Mouse (Mus musculus): ENCODE results near the gene Lemd2. TPM values are rescaled to one million over a fixed set of nuclear protein-coding genes. Genes with fewer than 3 reads are reported as not detected.

Lemd2 gene
- polyA plus RNA-seq, 1 experiment from 2014 or later, result 12.8 TPM

- Histone ChIP-seq H3K36me3 (ENCODE audit: control insufficient read depth, insufficient read depth, low read length) (peaks cover 98% of the 10 kb centered on the region), H3K9ac (ENCODE audit: low read length) (no peak overlapping the region), H3K4me3 (ENCODE audit: control insufficient read depth in 1 of 2, insufficient read depth in 1 of 2, low read depth in 1 of 2, low read length in 2 of 2) (no peak overlapping the region), H3K9me3 (ENCODE audit: control insufficient read depth, low read length) (no peaks in the 10 kb centered on the region), H3K4me1 (ENCODE audit: control insufficient read depth in 2 of 2, insufficient read depth in 2 of 2, low read length in 2 of 2) (no peaks in the 10 kb centered on the region), H3K27ac (replicated peaks in 1 of 2; ENCODE audit: control insufficient read depth in 1 of 2, insufficient read depth in 1 of 2, low read depth in 2 of 2, low read length in 2 of 2) (no peak overlapping the region), H3K27me3 (ENCODE audit: control insufficient read depth, insufficient read depth, low read length) (no peaks in the 10 kb centered on the region), H3K4me2 (ENCODE audit: low read length) (no peak overlapping the region)
- no peak for ATAC-seq (ENCODE audit: insufficient number of reproducible peaks, insufficient read depth, low FRiP score, low read depth)
- WGBS, result 76% methylated on average over 9 of the region's 9 CpGs
Measured at GRCm38 (mm10) chr17:27196206-27196605, 8.1 kb downstream of the Lemd2 start.

- H3K27ac ChIP-seq (replicated peaks in 1 of 2; ENCODE audit: control insufficient read depth in 1 of 2, insufficient read depth in 1 of 2, low read depth in 2 of 2, low read length in 2 of 2), result no peak overlapping the region
- no peaks in the 10 kb centered on the region for H3K4me1 ChIP-seq (ENCODE audit: control insufficient read depth in 2 of 2, insufficient read depth in 2 of 2, low read length in 2 of 2)
- H3K36me3 ChIP-seq (ENCODE audit: control insufficient read depth, insufficient read depth, low read length), result peaks cover 98% of the 10 kb centered on the region
- no peak for ATAC-seq (ENCODE audit: insufficient number of reproducible peaks, insufficient read depth, low FRiP score, low read depth)
- H3K9me3 ChIP-seq (ENCODE audit: control insufficient read depth, low read length), result no peaks in the 10 kb centered on the region
- H3K9ac ChIP-seq (ENCODE audit: low read length), result no peak overlapping the region
- H3K4me3 ChIP-seq (ENCODE audit: control insufficient read depth in 1 of 2, insufficient read depth in 1 of 2, low read depth in 1 of 2, low read length in 2 of 2), result no peak overlapping the region
- H3K27me3 ChIP-seq (ENCODE audit: control insufficient read depth, insufficient read depth, low read length), result no peaks in the 10 kb centered on the region
- WGBS, result 60% methylated on average over 20 of the region's 20 CpGs
- no peak overlapping the region for H3K4me2 ChIP-seq (ENCODE audit: low read length)
Measured at GRCm38 (mm10) chr17:27194258-27195185, 9.7 kb downstream of the Lemd2 start.

DNA sequence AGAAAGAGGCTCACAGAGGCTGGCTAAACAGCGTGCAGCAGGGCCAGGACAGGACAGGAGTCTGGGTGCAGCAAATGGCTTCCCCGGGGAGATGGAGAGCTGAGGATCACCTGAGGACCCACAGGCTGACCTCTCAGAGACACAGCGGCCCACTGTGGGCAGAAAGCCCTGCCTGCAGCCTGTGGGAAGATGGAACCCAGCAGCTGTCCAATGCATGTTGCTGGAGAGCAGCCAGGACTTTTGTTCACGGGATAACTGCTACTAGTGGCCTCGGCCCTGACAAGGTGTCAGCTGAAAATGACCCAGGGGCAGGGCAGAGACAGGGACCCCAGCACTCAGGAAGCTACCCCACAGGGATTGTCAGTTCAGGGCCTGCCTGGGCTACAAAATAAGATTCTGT, 12.5 kb downstream of the Lemd2 start:
- Histone ChIP-seq H3K4me2 (ENCODE audit: low read length) (no peak overlapping the region), H3K36me3 (ENCODE audit: control insufficient read depth, insufficient read depth, low read length) (peaks cover 76% of the 10 kb centered on the region)
- WGBS, result 43% methylated on average over 5 of the region's 5 CpGs

DNA sequence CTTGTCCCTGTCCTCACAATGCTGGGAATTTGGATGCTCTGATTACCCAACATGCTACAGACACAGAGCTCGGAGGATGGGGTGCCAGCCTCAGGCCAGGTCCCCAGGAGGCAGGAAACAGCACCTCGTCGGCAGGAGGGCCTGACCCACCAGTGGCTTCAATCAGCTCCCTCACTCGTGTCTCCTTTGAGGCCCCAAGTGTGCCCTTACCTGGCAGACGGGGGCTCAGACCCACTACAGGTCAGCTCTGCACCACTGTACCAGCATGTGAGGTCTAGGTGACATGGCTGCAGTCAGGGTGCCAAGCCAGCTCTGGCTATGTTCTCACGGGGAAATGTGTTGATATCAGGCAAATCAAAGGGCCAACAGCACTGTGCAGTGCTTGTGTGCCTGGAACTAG, 13.1 kb downstream of the Lemd2 start:
- no peaks in the 10 kb centered on the region for H3K4me1 ChIP-seq (ENCODE audit: control insufficient read depth in 2 of 2, insufficient read depth in 2 of 2, low read length in 2 of 2)
- ATAC-seq (ENCODE audit: insufficient number of reproducible peaks, insufficient read depth, low FRiP score, low read depth), result no peak
- H3K36me3 ChIP-seq (ENCODE audit: control insufficient read depth, insufficient read depth, low read length), result peaks cover 70% of the 10 kb centered on the region

More for the DNA sequence above, 12.5 kb downstream of the Lemd2 start:
- Histone ChIP-seq H3K9ac (ENCODE audit: low read length) (no peak overlapping the region), H3K4me1 (ENCODE audit: control insufficient read depth in 2 of 2, insufficient read depth in 2 of 2, low read length in 2 of 2) (no peaks in the 10 kb centered on the region), H3K4me3 (ENCODE audit: control insufficient read depth in 1 of 2, insufficient read depth in 1 of 2, low read depth in 1 of 2, low read length in 2 of 2) (no peak overlapping the region), H3K9me3 (ENCODE audit: control insufficient read depth, low read length) (no peaks in the 10 kb centered on the region), H3K27me3 (ENCODE audit: control insufficient read depth, insufficient read depth, low read length) (no peaks in the 10 kb centered on the region), H3K27ac (replicated peaks in 1 of 2; ENCODE audit: control insufficient read depth in 1 of 2, insufficient read depth in 1 of 2, low read depth in 2 of 2, low read length in 2 of 2) (no peak overlapping the region)
- no peak for ATAC-seq (ENCODE audit: insufficient number of reproducible peaks, insufficient read depth, low FRiP score, low read depth)

DNA sequence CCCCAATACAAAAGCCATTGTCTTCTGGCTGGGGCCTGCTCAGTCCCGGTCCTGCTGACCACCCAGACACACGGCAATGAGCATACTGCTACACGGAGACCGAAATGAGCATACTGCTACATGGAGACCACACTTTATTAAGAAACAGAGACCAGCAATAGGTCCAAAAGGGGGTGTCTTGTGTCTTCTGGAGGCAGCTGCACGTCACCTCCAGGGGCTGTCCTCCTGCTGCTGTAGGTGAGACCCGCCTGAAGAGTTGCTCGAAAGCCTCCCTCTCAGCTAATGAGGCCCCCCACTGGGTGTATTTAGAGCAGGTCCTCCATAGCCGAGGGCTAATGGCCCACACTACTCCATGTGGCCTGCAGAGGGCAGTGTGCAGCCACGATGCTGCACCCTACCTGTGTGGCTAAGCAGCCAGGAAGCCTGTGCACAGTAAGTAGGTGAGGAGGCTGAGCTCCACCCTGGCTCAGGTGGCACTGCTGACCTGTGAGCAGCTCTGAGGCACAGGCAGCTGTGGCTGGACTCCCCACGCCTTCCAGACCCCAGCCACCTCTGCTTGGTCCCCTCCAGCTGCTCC, 14.5 kb downstream of the Lemd2 start:
- peak; percentile 10; the same call in 1 of the 2 replicates for ATAC-seq (ENCODE audit: insufficient number of reproducible peaks, insufficient read depth, low FRiP score, low read depth)
- Histone ChIP-seq H3K9me3 (ENCODE audit: control insufficient read depth, low read length) (no peaks in the 10 kb centered on the region), H3K4me3 (ENCODE audit: control insufficient read depth in 1 of 2, insufficient read depth in 1 of 2, low read depth in 1 of 2, low read length in 2 of 2) (no peak overlapping the region), H3K9ac (ENCODE audit: low read length) (no peak overlapping the region), H3K4me2 (ENCODE audit: low read length) (no peak overlapping the region), H3K27ac (replicated peaks in 1 of 2; ENCODE audit: control insufficient read depth in 1 of 2, insufficient read depth in 1 of 2, low read depth in 2 of 2, low read length in 2 of 2) (no peak overlapping the region), H3K36me3 (ENCODE audit: control insufficient read depth, insufficient read depth, low read length) (peaks cover 55% of the 10 kb centered on the region), H3K27me3 (ENCODE audit: control insufficient read depth, insufficient read depth, low read length) (no peaks in the 10 kb centered on the region), H3K4me1 (ENCODE audit: control insufficient read depth in 2 of 2, insufficient read depth in 2 of 2, low read length in 2 of 2) (no peaks in the 10 kb centered on the region)
- WGBS, result 45% methylated on average over 10 of the region's 10 CpGs

More for the DNA sequence above, 13.1 kb downstream of the Lemd2 start:
- WGBS, result 75% methylated on average over 6 of the region's 6 CpGs
- no peaks in the 10 kb centered on the region for H3K27me3 ChIP-seq (ENCODE audit: control insufficient read depth, insufficient read depth, low read length)
- H3K4me3 ChIP-seq (ENCODE audit: control insufficient read depth in 1 of 2, insufficient read depth in 1 of 2, low read depth in 1 of 2, low read length in 2 of 2), result no peak overlapping the region
- H3K9ac ChIP-seq (ENCODE audit: low read length), result no peak overlapping the region
- no peak overlapping the region for H3K27ac ChIP-seq (replicated peaks in 1 of 2; ENCODE audit: control insufficient read depth in 1 of 2, insufficient read depth in 1 of 2, low read depth in 2 of 2, low read length in 2 of 2)
- H3K9me3 ChIP-seq (ENCODE audit: control insufficient read depth, low read length), result no peaks in the 10 kb centered on the region
- no peak overlapping the region for H3K4me2 ChIP-seq (ENCODE audit: low read length)

GRCm38 (mm10) chr17:27188883-27189282, 15.4 kb downstream of the Lemd2 start:
- no peaks in the 10 kb centered on the region for H3K9me3 ChIP-seq (ENCODE audit: control insufficient read depth, low read length)
- no peak for ATAC-seq (ENCODE audit: insufficient number of reproducible peaks, insufficient read depth, low FRiP score, low read depth)
- no peak overlapping the region for H3K4me2 ChIP-seq (ENCODE audit: low read length)
- no peak overlapping the region for H3K9ac ChIP-seq (ENCODE audit: low read length)
- WGBS, result 65% methylated on average over 9 of the region's 9 CpGs
- no peak overlapping the region for H3K4me3 ChIP-seq (ENCODE audit: control insufficient read depth in 1 of 2, insufficient read depth in 1 of 2, low read depth in 1 of 2, low read length in 2 of 2)
- H3K27me3 ChIP-seq (ENCODE audit: control insufficient read depth, insufficient read depth, low read length), result no peaks in the 10 kb centered on the region
- no peaks in the 10 kb centered on the region for H3K4me1 ChIP-seq (ENCODE audit: control insufficient read depth in 2 of 2, insufficient read depth in 2 of 2, low read length in 2 of 2)
- H3K27ac ChIP-seq (replicated peaks in 1 of 2; ENCODE audit: control insufficient read depth in 1 of 2, insufficient read depth in 1 of 2, low read depth in 2 of 2, low read length in 2 of 2), result no peak overlapping the region
- peaks cover 47% of the 10 kb centered on the region for H3K36me3 ChIP-seq (ENCODE audit: control insufficient read depth, insufficient read depth, low read length)

- H3K4me3 ChIP-seq (ENCODE audit: control insufficient read depth in 1 of 2, insufficient read depth in 1 of 2, low read depth in 1 of 2, low read length in 2 of 2), result no peak overlapping the region
- no peak for ATAC-seq (ENCODE audit: insufficient number of reproducible peaks, insufficient read depth, low FRiP score, low read depth)
- no peak overlapping the region for H3K4me2 ChIP-seq (ENCODE audit: low read length)
- no peaks in the 10 kb centered on the region for H3K27me3 ChIP-seq (ENCODE audit: control insufficient read depth, insufficient read depth, low read length)
- H3K9ac ChIP-seq (ENCODE audit: low read length), result no peak overlapping the region
- H3K4me1 ChIP-seq (ENCODE audit: control insufficient read depth in 2 of 2, insufficient read depth in 2 of 2, low read length in 2 of 2), result no peaks in the 10 kb centered on the region
- WGBS, result 56% methylated on average over 5 of the region's 5 CpGs
- peaks cover 29% of the 10 kb centered on the region for H3K36me3 ChIP-seq (ENCODE audit: control insufficient read depth, insufficient read depth, low read length)
- no peaks in the 10 kb centered on the region for H3K9me3 ChIP-seq (ENCODE audit: control insufficient read depth, low read length)
- H3K27ac ChIP-seq (replicated peaks in 1 of 2; ENCODE audit: control insufficient read depth in 1 of 2, insufficient read depth in 1 of 2, low read depth in 2 of 2, low read length in 2 of 2), result no peak overlapping the region
Measured at GRCm38 (mm10) chr17:27187059-27187458, 17.2 kb downstream of the Lemd2 start.
